Mouse (Mus musculus) cortical plate, adult 2 months (tissue): ENCODE results near the gene Dnajc17. TPM values are rescaled to one million over a fixed set of nuclear protein-coding genes. Genes with fewer than 3 reads are reported as not detected.

Experiments
- H3K27ac ChIP-seq: fragments of 200-500 bp; 2 replicates; pipeline ENCODE4 v1.5.1; 2012; ENCODE audit warnings: low read length, control low read depth, inconsistent platforms; ENCODE audit not compliant: insufficient read depth
- H3K4me1 ChIP-seq: fragments of 200-500 bp; 2 replicates; pipeline ENCODE4 v1.6.1; 2011; ENCODE audit warnings: low read length; ENCODE audit not compliant: control insufficient read depth, insufficient read depth
- H3K4me3 ChIP-seq: fragments of 200-500 bp; 2 replicates; pipeline ENCODE4 v1.5.1; 2011; ENCODE audit warnings: mild to moderate bottlenecking, low read length, control low read depth; ENCODE audit not compliant: insufficient read depth
- CTCF ChIP-seq: fragments of 200-500 bp; IDR thresholded peaks from 2 replicates; pipeline ENCODE4 v1.5.1; 2011; ENCODE audit warnings: mild to moderate bottlenecking, control low read depth, low read length; ENCODE audit not compliant: insufficient read depth; ENCODE audit errors: extremely low read depth
- POLR2A ChIP-seq: fragments of 200-500 bp; IDR thresholded peaks from 2 replicates; pipeline ENCODE4 v1.6.1; 2011; ENCODE audit warnings: mild to moderate bottlenecking, low read length, control low read depth; ENCODE audit not compliant: insufficient read depth; ENCODE audit errors: extremely low read depth
- polyA plus RNA-seq: library from polyadenylated mRNA; depleted of rRNA; stranded (reverse); fragments of >200 nt; gene quantifications from 2 replicates; pipeline ENCODE4 v1.2.3, GENCODE M21; 2012

Dnajc17 gene
- polyA plus RNA-seq, 1 experiment, result 25.9 TPM

DNA sequence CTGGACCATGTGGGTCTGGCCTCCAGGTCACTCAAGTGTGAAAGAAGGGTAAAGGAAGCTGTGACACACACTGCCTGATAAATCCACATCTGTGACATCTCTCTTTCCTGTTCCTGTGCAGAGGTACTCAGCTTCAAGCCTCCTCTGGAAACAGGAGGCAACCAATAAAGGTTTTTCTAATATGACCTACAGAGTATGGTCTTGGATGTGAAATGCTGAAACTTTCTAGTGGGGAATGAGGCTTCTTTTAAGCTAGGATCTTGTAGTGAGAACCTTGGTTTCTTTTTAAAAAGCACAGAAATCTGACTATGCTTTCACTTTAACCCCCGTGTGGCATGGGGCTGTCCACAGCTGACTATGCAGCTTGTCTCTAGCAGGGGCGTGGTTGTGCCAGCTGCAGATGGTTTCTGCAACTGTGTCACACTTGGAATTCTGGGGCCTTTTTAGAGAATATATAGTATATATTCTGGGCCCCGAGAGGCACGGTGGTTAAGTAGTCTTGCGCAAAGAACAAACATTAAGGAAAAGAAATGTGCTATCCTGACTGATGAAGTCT, 31.1 kb downstream of the Dnajc17 start:
- no peak for TF ChIP-seq CTCF
- H3K27ac ChIP-seq, result no peak overlapping the region
- H3K4me1 ChIP-seq, result no peaks in the 10 kb centered on the region
- H3K4me3 ChIP-seq, result no peak overlapping the region

- no peak for TF ChIP-seq CTCF
- TF ChIP-seq POLR2A, result no peak
- Histone ChIP-seq H3K4me1 (no peaks in the 10 kb centered on the region), H3K4me3 (no peak overlapping the region), H3K27ac (no peak overlapping the region)
Measured at GRCm38 (mm10) chr2:119176761-119177160, 31.8 kb downstream of the Dnajc17 start.

DNA sequence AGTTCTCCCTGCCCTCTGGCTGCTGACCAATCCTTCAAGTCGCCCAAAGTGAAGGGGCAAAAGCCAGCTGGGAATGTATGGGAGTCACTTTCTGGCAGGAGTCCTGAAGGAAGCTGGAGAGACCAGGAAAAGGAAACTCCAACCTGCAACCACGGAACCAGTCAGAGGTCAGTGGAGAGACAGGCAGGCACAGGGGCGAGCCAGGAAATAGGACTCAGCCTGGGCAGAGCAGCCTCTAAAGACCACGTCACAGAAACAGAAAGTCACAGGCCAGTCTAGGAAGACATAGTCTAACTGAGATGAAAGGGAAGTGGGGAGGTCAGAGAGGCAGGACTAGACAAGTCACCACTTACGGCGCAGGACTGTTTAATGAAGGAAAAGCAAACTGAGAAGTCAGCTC, 33.0 kb downstream of the Dnajc17 start:
- H3K4me3 ChIP-seq, result no peak overlapping the region
- TF ChIP-seq CTCF (no peak), POLR2A (no peak)
- H3K4me1 ChIP-seq, result no peaks in the 10 kb centered on the region
- no peak overlapping the region for H3K27ac ChIP-seq

DNA sequence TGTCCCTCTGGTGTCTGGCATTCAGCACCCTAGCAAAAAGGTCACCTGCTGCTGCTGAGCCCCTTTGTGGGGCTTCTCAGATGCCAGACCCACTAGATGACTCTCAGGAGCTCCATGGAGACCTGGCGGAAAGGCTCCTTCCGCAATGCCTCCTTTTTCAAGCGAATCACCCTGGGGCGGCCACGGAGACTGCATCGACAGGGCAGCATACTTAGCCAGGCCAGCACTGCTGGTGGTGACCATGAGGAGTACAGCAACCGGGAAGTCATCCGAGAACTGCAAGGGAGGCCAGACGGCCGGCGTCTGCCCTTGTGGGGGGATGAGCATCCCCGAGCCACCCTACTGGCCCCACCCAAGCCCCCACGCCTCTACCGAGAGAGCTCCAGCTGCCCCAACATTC, 33.7 kb downstream of the Dnajc17 start:
- TF ChIP-seq CTCF, result no peak
- no peak for TF ChIP-seq POLR2A
- H3K27ac ChIP-seq, result no peak overlapping the region
- H3K4me1 ChIP-seq, result no peaks in the 10 kb centered on the region
- no peak overlapping the region for H3K4me3 ChIP-seq

- H3K4me3 ChIP-seq, result no peak within 1 kb of the TSS
- no peak within 1 kb of the TSS for H3K27ac ChIP-seq
Measured at GRCm38 (mm10) chr2:119173991-119174651, 34.5 kb downstream of the Dnajc17 start, which contains the start of gene Gm14137. Gene Gm14137, plus strand, starts transcription at chr2:119174509.

GRCm38 (mm10) chr2:119172862-119173576, 35.6 kb downstream of the Dnajc17 start:
- no peak overlapping the region for H3K4me3 ChIP-seq
- no peak overlapping the region for H3K27ac ChIP-seq
- no peaks in the 10 kb centered on the region for H3K4me1 ChIP-seq
- TF ChIP-seq POLR2A, result no peak
- no peak for TF ChIP-seq CTCF

More at GRCm38 (mm10) chr2:119173991-119174651, 34.5 kb downstream of the Dnajc17 start, which contains the start of gene Gm14137:
- no peaks in the 10 kb centered on the region for H3K4me1 ChIP-seq
- TF ChIP-seq POLR2A (no peak), CTCF (no peak)

- H3K4me1 ChIP-seq, result no peaks in the 10 kb centered on the region
- no peak overlapping the region for H3K4me3 ChIP-seq
- TF ChIP-seq CTCF, result no peak
- TF ChIP-seq POLR2A, result no peak
- no peak overlapping the region for H3K27ac ChIP-seq
Measured at GRCm38 (mm10) chr2:119172446-119172845, 36.1 kb downstream of the Dnajc17 start.

DNA sequence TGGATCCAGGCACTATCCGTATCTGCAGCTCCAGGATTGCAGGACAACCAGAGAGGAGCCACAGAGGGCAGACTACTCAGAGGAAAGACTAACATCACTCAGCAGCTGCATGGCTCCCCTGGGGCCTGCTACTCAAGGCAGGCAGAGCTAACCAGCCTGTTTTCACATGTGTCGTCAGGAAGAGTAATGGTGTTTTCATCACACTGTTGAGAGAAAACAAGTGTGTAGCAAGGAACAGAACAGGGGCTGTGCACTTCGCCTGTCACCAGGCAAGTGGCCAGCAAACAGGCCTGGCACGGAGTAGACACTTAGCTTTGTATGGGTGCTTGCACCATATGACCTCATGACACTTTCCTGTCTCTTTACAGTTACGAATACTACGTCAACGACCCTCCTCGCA, 37.0 kb downstream of the Dnajc17 start:
- Histone ChIP-seq H3K27ac (no peak overlapping the region), H3K4me3 (no peak overlapping the region)
- TF ChIP-seq POLR2A (no peak), CTCF (no peak)

DNA sequence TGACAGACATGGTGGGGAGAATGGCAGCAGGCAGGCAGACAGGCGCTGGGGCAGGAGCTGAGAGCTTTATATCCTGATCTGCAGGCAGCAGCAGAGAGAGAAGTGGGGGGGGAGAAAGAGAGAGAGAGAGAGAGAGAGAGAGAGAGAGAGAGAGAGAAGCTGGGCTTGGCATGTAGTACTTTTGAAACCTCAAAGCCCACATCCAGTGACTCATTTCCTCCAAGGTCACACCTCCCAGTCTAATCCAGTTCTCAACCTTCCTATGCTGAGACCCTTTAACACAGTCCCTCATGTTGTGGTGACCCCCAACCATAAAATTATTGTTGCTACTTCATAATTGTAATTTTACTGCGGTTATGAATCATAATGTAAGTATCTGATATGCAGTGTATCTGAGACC, 38.3 kb downstream of the Dnajc17 start:
- H3K27ac ChIP-seq, result no peak overlapping the region
- H3K4me3 ChIP-seq, result no peak overlapping the region
- TF ChIP-seq POLR2A (no peak), CTCF (no peak)
- H3K4me1 ChIP-seq, result peaks cover 4% of the 10 kb centered on the region; the same call in 1 of the 2 replicates

More for the DNA sequence above, 37.0 kb downstream of the Dnajc17 start:
- H3K4me1 ChIP-seq, result peaks cover 4% of the 10 kb centered on the region; the same call in 1 of the 2 replicates
